Mouse (Mus musculus) cerebellum, adult 2 months (tissue): ENCODE data around the gene Map1lc3b.

Experiments
- CTCF ChIP-seq: fragments of 200-500 bp; IDR thresholded peaks from 2 replicates; pipeline ENCODE4 v1.5.1; 2011; ENCODE audit warnings: low read depth, mild to moderate bottlenecking, control low read depth, low read length, moderate library complexity, borderline replicate concordance; ENCODE audit not compliant: insufficient read depth
- POLR2A ChIP-seq: fragments of 200-500 bp; IDR thresholded peaks from 2 replicates; pipeline ENCODE4 v1.6.1; 2011; ENCODE audit warnings: low read length, control low read depth, borderline replicate concordance; ENCODE audit not compliant: insufficient read depth

- TF ChIP-seq POLR2A, result no peak
- no peak for TF ChIP-seq CTCF
These were observed 57.5 kb downstream of the Map1lc3b start for GRCm38 (mm10) chr8:121647511-121648215.
